Mouse (Mus musculus): Measurements from ENCODE around the gene Lamtor5.

DNA sequence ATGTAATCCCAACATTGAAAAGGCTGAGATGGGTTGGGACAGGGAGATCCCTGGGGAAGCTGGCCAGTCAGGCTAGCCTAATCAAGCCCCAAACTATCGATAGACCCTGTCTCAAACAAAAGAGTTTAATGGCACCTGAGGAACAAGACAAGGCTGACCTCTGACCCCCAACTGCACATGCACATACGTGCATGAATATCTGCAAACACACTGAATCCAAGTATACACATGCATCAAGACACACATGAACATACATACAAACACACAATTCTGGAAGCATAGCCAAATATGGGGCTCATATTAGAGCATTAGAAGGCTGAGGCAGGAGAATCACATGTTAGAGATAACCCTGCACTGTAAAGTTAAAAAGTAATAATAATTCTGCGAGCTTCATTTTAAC is 2.0 kb upstream of the Lamtor5 start:
- no peak for TF ChIP-seq CTCF (IDR thresholded peaks at IDR 0.05; ENCODE audit: borderline replicate concordance, insufficient read depth, low read length)
- no peak for TF ChIP-seq POLR2A (IDR thresholded peaks at IDR 0.05; ENCODE audit: low read depth, low read length)
